Mouse (Mus musculus): ENCODE measurements around the gene Mapk10. TPM values are rescaled to one million over a fixed set of nuclear protein-coding genes. Genes with fewer than 3 reads are reported as not detected.

Gene Mapk10
- polyA plus RNA-seq, 1 experiment from 2014 or later: 0.23 TPM

DNA sequence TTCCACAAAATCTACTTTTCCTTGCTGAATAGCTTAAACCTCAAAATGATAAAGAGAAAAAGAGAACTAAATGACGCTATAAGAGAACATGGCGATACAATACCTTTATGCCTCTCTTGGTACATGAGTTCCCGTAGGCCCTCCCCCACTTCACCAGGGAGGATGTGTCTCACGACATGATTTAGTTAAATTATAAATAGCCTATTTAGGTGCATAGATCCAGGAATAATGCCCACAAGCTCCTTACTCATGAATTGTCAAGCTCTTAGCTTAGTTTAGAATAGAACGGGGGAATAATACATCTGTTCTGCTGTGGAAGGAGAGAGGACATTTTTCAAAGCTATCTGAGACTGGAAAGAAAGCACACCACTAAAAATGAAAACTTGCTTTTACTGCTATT is 43.8 kb downstream of the Mapk10 start:
- ChIA-PET POLR2A (no interaction called here), CTCF (interaction anchor here (1.0 to 1.2 kb wide), 2 partner anchors 12 to 13 kb away, joined by 3 to 5 read pairs; no protein-coding TSS in a partner anchor)
- ATAC-seq (no peak), DNase-seq (ENCODE audit: low read depth, low spot score) (no peak)
- in situ Hi-C loops (cut with MboI; ENCODE audit: low pct_unique_long_range_greater_than_20kb): loop anchor here (25.0 kb wide), 1 partner anchor 955 kb away; no protein-coding TSS in a partner anchor
- H3K27me3 ChIP-seq: no peaks in the 10 kb centered on the region
- no peak for TF ChIP-seq CTCF (IDR thresholded peaks at IDR 0.05)

DNA sequence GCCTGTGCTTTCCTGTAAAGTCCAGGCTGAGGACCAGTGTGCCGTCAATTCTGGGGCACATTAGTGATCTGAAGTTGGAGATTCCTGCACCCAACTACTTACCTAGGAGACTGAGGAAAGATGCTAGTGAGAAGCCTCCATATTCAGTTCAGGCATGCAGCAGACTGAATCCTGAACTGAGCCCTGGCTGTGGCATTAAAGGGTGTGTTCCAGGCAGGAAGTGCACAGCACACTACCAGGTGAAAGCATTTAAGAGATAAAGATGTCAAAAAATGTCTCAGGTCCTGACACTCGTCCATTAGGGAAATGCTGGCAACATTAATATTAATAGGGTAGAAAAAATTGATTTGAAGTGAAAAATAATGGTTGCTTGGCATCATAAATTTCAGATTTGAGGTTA is 44.4 kb downstream of the Mapk10 start:
- CTCF ChIA-PET: interaction anchor here (1.2 kb wide), 1 partner anchor 12 kb away, joined by 5 read pairs; no protein-coding TSS in a partner anchor
- no peak for TF ChIP-seq CTCF (IDR thresholded peaks at IDR 0.05)
- no peak for ATAC-seq

DNA sequence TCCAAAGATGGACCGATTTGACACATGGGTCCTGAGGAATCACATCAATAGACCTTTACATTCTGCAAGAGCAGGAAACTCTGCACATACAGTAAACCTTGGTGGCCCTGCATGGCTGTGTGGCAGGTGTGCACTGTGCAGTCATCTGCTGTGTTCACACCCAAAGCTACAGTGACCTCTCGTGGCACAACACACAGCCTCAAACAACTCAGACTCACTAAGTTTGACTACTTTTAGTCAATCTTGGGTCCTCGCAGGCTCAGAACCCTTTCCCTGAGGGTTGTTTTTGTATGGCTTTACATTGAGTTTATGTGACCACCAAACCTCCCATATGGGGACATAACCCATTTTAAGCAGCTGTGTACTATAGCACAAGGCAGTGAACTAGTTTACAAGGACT is 47.1 kb downstream of the Mapk10 start:
- in situ Hi-C loops (cut with MboI; ENCODE audit: low pct_unique_long_range_greater_than_20kb): loop anchor here (25.0 kb wide), 1 partner anchor 952 kb away; no protein-coding TSS in a partner anchor
- TF ChIP-seq CTCF (IDR thresholded peaks at IDR 0.05): peak; percentile 64
- ATAC-seq: no peak
- H3K27me3 ChIP-seq: peaks cover 4% of the 10 kb centered on the region
- POLR2A ChIA-PET: no interaction called here
- CTCF ChIA-PET: interaction anchor here (0.7 kb wide), 1 partner anchor 10 kb away, joined by 3 read pairs; no protein-coding TSS in a partner anchor
- DNase-seq (ENCODE audit: low read depth, low spot score): no peak

More for the DNA sequence above, 44.4 kb downstream of the Mapk10 start:
- no peak for DNase-seq (ENCODE audit: low read depth, low spot score)
- no peaks in the 10 kb centered on the region for H3K27me3 ChIP-seq
- POLR2A ChIA-PET: no interaction called here
- in situ Hi-C loops (cut with MboI; ENCODE audit: low pct_unique_long_range_greater_than_20kb): loop anchor here (25.0 kb wide), 1 partner anchor 954 kb away; no protein-coding TSS in a partner anchor

DNA sequence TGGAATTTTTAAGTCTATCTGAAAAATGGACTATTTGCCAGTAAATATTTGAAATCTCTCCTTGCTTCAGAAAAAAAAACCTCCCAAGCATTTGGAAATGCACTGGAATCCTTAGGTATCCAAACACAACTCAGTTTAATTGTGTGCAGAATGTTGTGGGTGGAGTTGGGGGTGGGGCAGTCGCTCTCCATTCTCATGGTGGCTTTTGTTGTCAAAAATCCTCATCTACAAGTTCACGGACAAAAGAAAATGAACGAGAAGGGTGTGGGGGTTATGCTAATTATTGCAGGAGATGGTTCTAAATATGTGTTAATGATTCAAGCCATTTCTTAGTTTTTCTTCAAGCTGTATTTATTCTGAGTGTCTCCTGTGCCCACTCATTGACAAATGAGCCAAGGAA is 49.6 kb downstream of the Mapk10 start:
- no peak for DNase-seq (ENCODE audit: low read depth, low spot score)
- peaks cover 4% of the 10 kb centered on the region for H3K27me3 ChIP-seq
- TF ChIP-seq CTCF (IDR thresholded peaks at IDR 0.05): no peak
- ATAC-seq: no peak
- ChIA-PET POLR2A (no interaction called here), CTCF (no interaction called here)
- in situ Hi-C loops (cut with MboI; ENCODE audit: low pct_unique_long_range_greater_than_20kb): loop anchor here (25.0 kb wide), 1 partner anchor 949 kb away; no protein-coding TSS in a partner anchor

- DNase-seq (ENCODE audit: low read depth, low spot score) (no peak), ATAC-seq (no peak)
- CTCF ChIA-PET: no interaction called here
- TF ChIP-seq CTCF (IDR thresholded peaks at IDR 0.05): no peak
- POLR2A ChIA-PET: no interaction called here
- H3K27me3 ChIP-seq: peaks cover 4% of the 10 kb centered on the region
- in situ Hi-C loops (cut with MboI; ENCODE audit: low pct_unique_long_range_greater_than_20kb): loop anchor here (25.0 kb wide), 1 partner anchor 949 kb away; no protein-coding TSS in a partner anchor
These were observed 50.0 kb downstream of the Mapk10 start for GRCm38 (mm10) chr5:103161196-103161540.

DNA sequence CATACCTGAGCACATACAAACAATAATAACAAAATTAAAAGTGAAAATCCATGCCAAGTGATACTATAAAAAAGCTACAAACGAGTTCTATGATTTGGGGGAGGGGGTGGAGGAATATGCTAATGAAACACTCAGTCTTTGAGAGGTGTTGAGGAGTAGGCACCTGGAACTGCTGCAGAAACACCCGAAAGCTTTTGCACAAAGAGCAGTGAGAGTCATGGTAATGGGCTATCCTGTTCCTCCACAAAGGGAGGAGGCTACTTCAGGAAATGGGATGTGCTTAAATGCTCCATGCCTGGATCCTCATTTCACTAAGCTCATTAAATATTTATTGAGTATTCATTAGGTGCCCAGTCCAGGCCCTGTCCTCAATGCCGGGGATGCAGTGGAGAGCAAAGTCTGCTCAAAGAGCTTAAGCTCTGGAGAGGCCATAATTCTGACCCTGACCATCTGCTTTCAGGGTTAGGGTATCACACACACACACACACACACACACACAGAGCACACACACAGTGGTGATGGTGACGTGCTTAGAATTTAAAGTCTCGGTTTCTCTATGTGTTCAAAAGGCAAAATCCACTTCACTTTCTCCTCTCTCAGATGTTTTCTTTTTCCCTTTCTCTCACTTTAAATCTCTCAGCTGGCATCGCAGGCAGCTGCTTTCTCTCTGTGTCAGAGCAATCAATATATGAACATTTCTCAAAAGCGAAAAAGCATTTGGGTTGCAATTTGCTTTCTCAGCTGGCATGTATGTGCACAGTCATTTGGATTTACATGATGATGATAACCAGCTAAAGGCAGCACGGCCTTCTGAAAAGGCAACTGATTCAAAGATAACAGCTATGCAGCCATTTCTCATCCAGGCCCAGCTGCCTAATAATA is 50.6 kb downstream of the Mapk10 start:
- in situ Hi-C loops (cut with MboI; ENCODE audit: low pct_unique_long_range_greater_than_20kb): loop anchor here (25.0 kb wide), 1 partner anchor 948 kb away; no protein-coding TSS in a partner anchor
- peaks cover 4% of the 10 kb centered on the region for H3K27me3 ChIP-seq
- ATAC-seq (no peak), DNase-seq (ENCODE audit: low read depth, low spot score) (no peak)
- ChIA-PET CTCF (no interaction called here), POLR2A (no interaction called here)
- no peak for TF ChIP-seq CTCF (IDR thresholded peaks at IDR 0.05)

DNA sequence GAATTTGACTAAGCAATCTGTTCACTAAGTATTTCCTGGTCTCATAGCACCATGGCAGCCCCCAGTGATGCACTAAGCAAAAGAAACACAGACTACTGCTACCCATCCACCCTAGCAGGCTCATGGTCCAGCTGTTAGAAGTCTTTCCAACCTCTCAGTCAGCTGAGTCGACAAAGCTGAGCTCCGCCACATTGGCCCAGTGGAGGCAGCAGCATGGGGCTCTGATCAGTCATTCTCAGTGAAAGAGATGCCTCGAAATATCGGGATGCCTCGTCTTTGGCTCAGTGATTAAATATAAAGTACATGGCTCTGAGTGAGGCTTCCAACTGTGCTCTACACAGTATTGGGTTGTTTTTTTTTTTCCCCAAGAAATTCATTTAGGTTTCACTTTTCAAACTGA is 70.2 kb downstream of the Mapk10 start:
- in situ Hi-C loops (cut with MboI; ENCODE audit: low pct_unique_long_range_greater_than_20kb): no loop called here
- ATAC-seq (no peak), DNase-seq (ENCODE audit: low read depth, low spot score) (no peak)
- peaks cover 21% of the 10 kb centered on the region for H3K27me3 ChIP-seq
- TF ChIP-seq CTCF (IDR thresholded peaks at IDR 0.05): no peak
- ChIA-PET POLR2A (no interaction called here), CTCF (interaction anchor here (1.0 to 1.1 kb wide), 2 partner anchors 14 to 35 kb away, joined by 3 to 5 read pairs; no protein-coding TSS in a partner anchor)

DNA sequence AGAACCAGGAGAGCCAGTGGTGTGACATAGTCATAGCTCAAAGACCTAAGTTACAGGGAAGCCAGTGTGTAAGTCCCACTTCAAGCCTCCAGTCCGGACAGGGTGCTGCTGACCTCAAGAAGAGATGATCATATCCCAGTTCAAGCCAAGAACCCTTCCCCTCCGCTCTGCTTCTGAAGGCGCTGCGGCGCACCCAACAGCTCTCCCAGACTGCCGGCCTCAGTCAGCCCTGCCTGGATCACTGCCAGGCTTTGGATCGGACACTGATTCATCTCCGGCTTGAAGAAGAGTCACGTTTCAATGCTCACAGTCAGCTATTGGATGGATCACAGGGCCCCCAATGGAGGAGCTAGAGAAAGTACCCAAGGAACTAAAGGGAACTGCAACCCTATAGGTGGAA is 76.3 kb downstream of the Mapk10 start:
- ChIA-PET POLR2A (no interaction called here), CTCF (no interaction called here)
- in situ Hi-C loops (cut with MboI; ENCODE audit: low pct_unique_long_range_greater_than_20kb): no loop called here
- H3K27me3 ChIP-seq: peaks cover 7% of the 10 kb centered on the region
- ATAC-seq: no peak
- no peak for TF ChIP-seq CTCF (IDR thresholded peaks at IDR 0.05)
- DNase-seq (ENCODE audit: low read depth, low spot score): peak; percentile 31

GRCm38 (mm10) chr5:103133626-103134025 is 77.5 kb downstream of the Mapk10 start:
- TF ChIP-seq CTCF (IDR thresholded peaks at IDR 0.05): no peak
- ATAC-seq: no peak
- no peaks in the 10 kb centered on the region for H3K27me3 ChIP-seq
- ChIA-PET POLR2A (no interaction called here), CTCF (no interaction called here)
- in situ Hi-C loops (cut with MboI; ENCODE audit: low pct_unique_long_range_greater_than_20kb): no loop called here
- DNase-seq (ENCODE audit: low read depth, low spot score): no peak

GRCm38 (mm10) chr5:103132814-103133213 is 78.3 kb downstream of the Mapk10 start:
- in situ Hi-C loops (cut with MboI; ENCODE audit: low pct_unique_long_range_greater_than_20kb): no loop called here
- TF ChIP-seq CTCF (IDR thresholded peaks at IDR 0.05): peak; percentile 47
- ATAC-seq: no peak
- ChIA-PET POLR2A (no interaction called here), CTCF (no interaction called here)
- DNase-seq (ENCODE audit: low read depth, low spot score): no peak
- H3K27me3 ChIP-seq: no peaks in the 10 kb centered on the region

GRCm38 (mm10) chr5:103119618-103120017 is 91.5 kb downstream of the Mapk10 start:
- peaks cover 14% of the 10 kb centered on the region for H3K27me3 ChIP-seq
- TF ChIP-seq CTCF (IDR thresholded peaks at IDR 0.05): no peak
- in situ Hi-C loops (cut with MboI; ENCODE audit: low pct_unique_long_range_greater_than_20kb): no loop called here
- ChIA-PET CTCF (interaction anchor here (1.5 kb wide), 1 partner anchor 11 kb away, joined by 3 read pairs; no protein-coding TSS in a partner anchor), POLR2A (no interaction called here)
- ATAC-seq (no peak), DNase-seq (ENCODE audit: low read depth, low spot score) (no peak)
